ENCODE assay signal across 7 mouse cellular contexts in genomic region chr16:37869470-37870231, GRCm38 (mm10). TPM values are rescaled to one million over a fixed set of nuclear protein-coding genes. Genes with fewer than 3 reads are reported as not detected.
A peak's percentile ranks its signal among the peaks of the same experiment; 100 is the strongest.
DNase-seq lines count a peak whose midpoint lies in the region; ATAC-seq and TF ChIP-seq lines count a peak whose summit lies in the region.

No protein-coding gene starts in this region.

- TF ChIP-seq POLR2A in thymus, adult 2 months (IDR thresholded peaks at IDR 0.05; ENCODE audit: control insufficient read depth, extremely low read depth, insufficient read depth, low read length, poor library complexity): no peak
- TF ChIP-seq POLR2A in embryonic fibroblast, embryonic 13.5 days (IDR thresholded peaks at IDR 0.05; ENCODE audit: low read depth, low read length): no peak; the same call in 1 of the 2 replicates

- peak overlapping the region; percentile 90; the same call in 1 of the 2 replicates for H3K9ac ChIP-seq in intestine, postnatal 0 days (ENCODE audit: low read depth, low read length)

- no peaks in the 10 kb centered on the region for H3K36me3 ChIP-seq in thymus, adult 2 months (ENCODE audit: control insufficient read depth, insufficient read depth, low read length)
- no peaks in the 10 kb centered on the region for H3K36me3 ChIP-seq in intestine, postnatal 0 days (ENCODE audit: control insufficient read depth, insufficient read depth)

- 14% methylated on average over 4 of the region's 4 CpGs for WGBS in thymus, adult 2 months
- 10% methylated on average over 4 of the region's 4 CpGs for WGBS in intestine, postnatal 0 days

- ATAC-seq in intestine, postnatal 0 days: no peak

- H3K27ac ChIP-seq in thymus, adult 2 months (ENCODE audit: control insufficient read depth, insufficient read depth, low read length): no peak overlapping the region
- peak overlapping the region; percentile 60 for H3K27ac ChIP-seq in embryonic fibroblast, embryonic 13.5 days (ENCODE audit: insufficient read depth, low read length)
- H3K27ac ChIP-seq in intestine, postnatal 0 days (ENCODE audit: low read depth, low read length): peak overlapping the region; percentile 99; the same call in 1 of the 2 replicates

- H3K4me3 ChIP-seq in thymus, adult 2 months (ENCODE audit: control insufficient read depth, insufficient read depth, low read length): peak overlapping the region; percentile 91
- peak overlapping the region; percentile 88 for H3K4me3 ChIP-seq in embryonic fibroblast, embryonic 13.5 days (ENCODE audit: insufficient read depth, low read length)
- H3K4me3 ChIP-seq in intestine, postnatal 0 days (ENCODE audit: low read depth, low read length): peak overlapping the region; percentile 83

- H3K27me3 ChIP-seq in thymus, adult 2 months (ENCODE audit: control insufficient read depth, insufficient read depth, low read length): no peaks in the 10 kb centered on the region
- H3K27me3 ChIP-seq in intestine, postnatal 0 days (replicated peaks; ENCODE audit: control insufficient read depth, insufficient read depth, low read length): no peaks in the 10 kb centered on the region

- peak overlapping the region; percentile 82 for H3K4me2 ChIP-seq in intestine, postnatal 0 days (replicated peaks; ENCODE audit: low read depth)

- DNase-seq in thymus, adult 2 months: no peak
- no peak for DNase-seq in thymus, adult 18-20 months
- peak; percentile 39 for DNase-seq in naive thymus-derived CD4-positive, alpha-beta T cell, adult 2 months (ENCODE audit: low read depth)
- DNase-seq in left cerebral cortex, adult 9 months (ENCODE audit: low spot score in 2 of 2): no peak
- DNase-seq in adrenal gland, adult 8-10 months: no peak

- peaks cover 7% of the 10 kb centered on the region for H3K4me1 ChIP-seq in thymus, adult 2 months (replicated peaks; ENCODE audit: control insufficient read depth, insufficient read depth, low read length)
- peaks cover 5% of the 10 kb centered on the region; the same call in 1 of the 2 replicates for H3K4me1 ChIP-seq in embryonic fibroblast, embryonic 13.5 days (ENCODE audit: control insufficient read depth, insufficient read depth, low read length)
- H3K4me1 ChIP-seq in intestine, postnatal 0 days (replicated peaks; ENCODE audit: control insufficient read depth, insufficient read depth, low read length): peaks cover 14% of the 10 kb centered on the region; the same call in 1 of the 2 replicates

- TF ChIP-seq CTCF in thymus, adult 2 months (IDR thresholded peaks at IDR 0.05; ENCODE audit: borderline replicate concordance, control insufficient read depth, extremely low read depth, insufficient read depth, low read length, poor library complexity): no peak
- no peak for TF ChIP-seq CTCF in embryonic fibroblast, embryonic 13.5 days (IDR thresholded peaks at IDR 0.05; ENCODE audit: borderline replicate concordance, insufficient read depth, low read length)
- peak; percentile 33 for TF ChIP-seq CTCF in intestine, postnatal 0 days (IDR thresholded peaks at IDR 0.05; ENCODE audit: low read depth)

- H3K9me3 ChIP-seq in intestine, postnatal 0 days (ENCODE audit: control insufficient read depth): no peaks in the 10 kb centered on the region

RNA-seq across cellular contexts. Expression of gene Lrrc58, which starts 1.5 kb away (rescaled TPM):
- 15.3 and 22.7 TPM in 2 replicates for polyA plus RNA-seq in thymus, adult 2 months (2012; rRNA removed)
- 103 and 112 TPM in 2 replicates for polyA plus RNA-seq in embryonic fibroblast, embryonic 13.5 days (2011; ENCODE audit: insufficient read length, low read depth, missing spikeins)
- 27.6 and 30.8 TPM in 2 replicates for polyA plus RNA-seq in intestine, postnatal 0 days (2015; fragmentation: Nextera tagmentation; extraction: Ambion mirVana)
- total RNA-seq in adrenal gland, adult 8-10 months (2022): 100 to 1,000 TPM; 130 to 206 (median 160) TPM

RNA-seq across cellular contexts. Expression of gene Gm36028, which starts 8.7 kb away (rescaled TPM):
- 0.15 TPM in 1 of 2 replicates, not detected in the other for polyA plus RNA-seq in thymus, adult 2 months (2012; rRNA removed)
- not detected in 2 replicates for polyA plus RNA-seq in embryonic fibroblast, embryonic 13.5 days (2011; ENCODE audit: insufficient read length, low read depth, missing spikeins)
- polyA plus RNA-seq in intestine, postnatal 0 days (2015; fragmentation: Nextera tagmentation; extraction: Ambion mirVana): 6.2 and 6.6 TPM in 2 replicates
- total RNA-seq in adrenal gland, adult 8-10 months (2022): under 1 TPM in 2 of 4 experiments, not detected in 2; 0.29 to 0.75 TPM

RNA-seq across cellular contexts. Expression of gene Gpr156, which starts 46.6 kb away (rescaled TPM):
- 0.08 and 0.09 TPM in 2 replicates for polyA plus RNA-seq in thymus, adult 2 months (2012; rRNA removed)
- polyA plus RNA-seq in embryonic fibroblast, embryonic 13.5 days (2011; ENCODE audit: insufficient read length, low read depth, missing spikeins): 0.13 and 0.30 TPM in 2 replicates
- polyA plus RNA-seq in intestine, postnatal 0 days (2015; fragmentation: Nextera tagmentation; extraction: Ambion mirVana): 0.09 and 0.10 TPM in 2 replicates
- total RNA-seq in adrenal gland, adult 8-10 months (2022): under 1 TPM; 0.09 to 0.65 (median 0.29) TPM
